Mouse (Mus musculus): ENCODE measurements at regions not wholly inside any gene's neighbourhood (a gene's known extent, or its start where the extent isn't known, plus 50 kb on each side); places are given as distances from the start of the nearest gene placed in this dataset.

GRCm38 (mm10) chr6:143438272-143438591, 271.2 kb downstream of the Etnk1 start:
- no peak for TF ChIP-seq CTCF (IDR thresholded peaks at IDR 0.05; ENCODE audit: low read depth)
- TF ChIP-seq EP300 (IDR thresholded peaks at IDR 0.05; ENCODE audit: low read depth) = no peak

Measured in liver, postnatal 0 days (tissue).